Mouse (Mus musculus) thymus, adult 2 months (tissue): ENCODE measurements around the gene Casp9. TPM values are rescaled to one million over a fixed set of nuclear protein-coding genes. Genes with fewer than 3 reads are reported as not detected.
"Not testable (repeated sequence)": the region's sequence is repeated elsewhere in the genome, so short reads cannot be mapped to it uniquely, and the experiment has no call there.

Experiments
- DNase-seq: peaks from one replicate; pipeline ENCODE4 v3.0.0; 2021
- H3K27ac ChIP-seq: fragments of 200-500 bp; 2 replicates; pipeline ENCODE4 v1.5.1; 2012; ENCODE audit warnings: low read length, control low read depth; ENCODE audit not compliant: control insufficient read depth, insufficient read depth
- H3K27me3 ChIP-seq: fragments of 200-500 bp; 2 replicates; pipeline ENCODE4 v1.6.1; 2012; ENCODE audit warnings: mild to moderate bottlenecking, low read length, moderate library complexity, mixed read lengths; ENCODE audit not compliant: control insufficient read depth, insufficient read depth
- H3K36me3 ChIP-seq: fragments of 200-500 bp; 2 replicates; pipeline ENCODE4 v1.6.1; 2012; ENCODE audit warnings: mild to moderate bottlenecking, low read length, moderate library complexity; ENCODE audit not compliant: control insufficient read depth, insufficient read depth
- H3K4me1 ChIP-seq: fragments of 200-500 bp; replicated peaks from 2 replicates; pipeline ENCODE4 v1.6.1; 2012; ENCODE audit warnings: low read length; ENCODE audit not compliant: control insufficient read depth, insufficient read depth
- H3K4me3 ChIP-seq: fragments of 200-500 bp; 2 replicates; pipeline ENCODE4 v1.5.1; 2012; ENCODE audit warnings: mild to moderate bottlenecking, low read length, control low read depth, moderate library complexity; ENCODE audit not compliant: control insufficient read depth, insufficient read depth
- CTCF ChIP-seq: fragments of 200-500 bp; IDR thresholded peaks from 2 replicates; pipeline ENCODE4 v1.5.1; 2012; ENCODE audit warnings: mild to moderate bottlenecking, control low read depth, low read length, moderate library complexity, borderline replicate concordance; ENCODE audit not compliant: control insufficient read depth, poor library complexity, insufficient read depth; ENCODE audit errors: extremely low read depth
- POLR2A ChIP-seq: fragments of 200-500 bp; IDR thresholded peaks from 2 replicates; pipeline ENCODE4 v1.6.1; 2012; ENCODE audit warnings: mild to moderate bottlenecking, low read length, control low read depth, moderate library complexity; ENCODE audit not compliant: control insufficient read depth, poor library complexity, insufficient read depth; ENCODE audit errors: extremely low read depth
- WGBS: fragments of 180-500 bp; shearing (Covaris S2); methylation state at CpG from one replicate; pipeline ENCODE4 v1.1.7; 2018; 5-methylcytosine and 5-hydroxymethylcytosine counted together
- polyA plus RNA-seq: library from polyadenylated mRNA; depleted of rRNA; stranded (reverse); fragments of >200 nt; gene quantifications from 2 replicates; pipeline ENCODE4 v1.2.3, GENCODE M21; 2012

Casp9 gene
- polyA plus RNA-seq, 1 experiment, result 16.9 TPM

DNA sequence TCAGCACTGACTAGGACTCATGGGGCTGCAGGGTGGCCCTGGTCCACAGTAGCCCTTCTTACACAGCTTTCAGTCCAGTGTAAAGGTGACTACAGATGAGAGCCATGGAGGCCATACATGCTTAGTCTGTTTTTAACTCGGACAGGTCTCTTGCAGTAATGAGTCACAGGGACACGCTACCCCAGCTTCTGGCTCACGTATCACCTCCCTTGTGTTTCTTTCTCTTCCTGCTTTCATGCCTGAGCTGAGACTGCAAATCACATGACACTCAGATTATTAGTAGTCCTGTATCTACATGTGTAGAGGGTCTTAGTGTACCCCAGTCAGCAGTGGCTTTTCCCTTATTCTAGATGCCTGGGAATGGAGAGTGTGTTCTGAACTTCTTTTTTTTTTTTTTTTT is 28.4 kb upstream of the Casp9 start:
- 93% methylated on average over 3 of the region's 3 CpGs for WGBS
- no peak for DNase-seq
- Histone ChIP-seq H3K4me1 (no peaks in the 10 kb centered on the region), H3K4me3 (no peak overlapping the region), H3K36me3 (peaks cover 32% of the 10 kb centered on the region), H3K27me3 (no peaks in the 10 kb centered on the region), H3K27ac (no peak overlapping the region)
- TF ChIP-seq CTCF (no peak), POLR2A (no peak)

DNA sequence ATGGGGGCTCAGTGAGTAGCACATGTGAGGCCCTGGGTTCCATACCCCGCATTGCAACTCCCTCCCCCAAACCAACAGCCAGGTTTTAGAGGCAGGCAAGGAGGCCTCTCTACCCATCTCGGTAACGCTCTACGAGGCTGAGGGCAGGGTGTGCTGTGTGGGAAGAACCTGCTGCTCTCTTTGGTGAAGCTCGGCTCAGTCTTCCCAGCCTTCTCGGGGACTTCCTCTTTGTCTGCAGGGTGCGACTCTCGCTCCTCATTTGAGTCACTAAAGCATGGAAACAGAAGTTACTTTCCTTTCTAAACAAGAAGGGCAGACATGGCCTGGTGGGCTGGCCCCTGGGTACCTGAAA is 27.1 kb upstream of the Casp9 start:
- no peak for TF ChIP-seq CTCF
- no peak for TF ChIP-seq POLR2A
- no peak for DNase-seq
- no peaks in the 10 kb centered on the region for H3K4me1 ChIP-seq
- peaks cover 43% of the 10 kb centered on the region for H3K36me3 ChIP-seq
- 29% methylated on average over 8 of the region's 8 CpGs for WGBS
- no peaks in the 10 kb centered on the region for H3K27me3 ChIP-seq
- peak overlapping the region; percentile 19; the same call in 1 of the 2 replicates for H3K27ac ChIP-seq
- H3K4me3 ChIP-seq, result no peak overlapping the region

DNA sequence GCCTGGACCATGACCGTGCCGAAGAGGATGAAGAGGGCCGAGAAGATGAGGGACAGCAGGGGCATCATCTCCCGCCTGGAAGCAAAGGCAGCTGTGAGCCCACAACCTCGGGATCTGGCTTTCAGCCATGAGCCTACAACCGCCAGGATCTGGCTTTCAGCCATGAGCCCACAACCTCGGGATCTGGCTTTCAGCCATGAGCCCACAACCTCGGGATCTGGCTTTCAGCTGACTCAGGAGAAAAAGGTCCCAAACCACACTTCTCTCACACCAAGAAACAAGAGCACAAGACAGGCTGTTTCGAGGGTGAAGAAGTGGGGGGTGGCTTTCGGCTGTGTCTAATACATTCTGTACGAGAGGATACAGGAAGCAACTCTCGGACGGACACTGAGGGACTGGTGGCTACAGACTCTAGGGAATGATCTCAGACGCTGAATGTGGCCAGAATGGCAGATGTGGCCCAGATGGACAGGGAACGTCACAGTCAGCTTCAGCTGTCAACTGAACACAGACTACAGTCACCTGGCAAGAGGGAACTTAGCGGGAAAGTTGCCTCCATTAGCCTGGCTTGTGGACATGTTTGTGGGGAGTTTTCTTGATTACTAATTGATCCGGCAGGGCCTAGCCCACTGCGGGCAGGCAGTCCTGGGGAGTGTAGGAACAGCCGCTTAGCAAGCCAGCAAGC is 26.6 kb upstream of the Casp9 start:
- TF ChIP-seq CTCF (no peak), POLR2A (no peak)
- peak overlapping the region; percentile 19; the same call in 1 of the 2 replicates for H3K27ac ChIP-seq
- H3K4me3 ChIP-seq, result no peak overlapping the region
- no peak for DNase-seq
- peaks cover 49% of the 10 kb centered on the region for H3K36me3 ChIP-seq
- no peaks in the 10 kb centered on the region for H3K27me3 ChIP-seq
- 83% methylated on average over 19 of the region's 19 CpGs for WGBS
- no peaks in the 10 kb centered on the region for H3K4me1 ChIP-seq

DNA sequence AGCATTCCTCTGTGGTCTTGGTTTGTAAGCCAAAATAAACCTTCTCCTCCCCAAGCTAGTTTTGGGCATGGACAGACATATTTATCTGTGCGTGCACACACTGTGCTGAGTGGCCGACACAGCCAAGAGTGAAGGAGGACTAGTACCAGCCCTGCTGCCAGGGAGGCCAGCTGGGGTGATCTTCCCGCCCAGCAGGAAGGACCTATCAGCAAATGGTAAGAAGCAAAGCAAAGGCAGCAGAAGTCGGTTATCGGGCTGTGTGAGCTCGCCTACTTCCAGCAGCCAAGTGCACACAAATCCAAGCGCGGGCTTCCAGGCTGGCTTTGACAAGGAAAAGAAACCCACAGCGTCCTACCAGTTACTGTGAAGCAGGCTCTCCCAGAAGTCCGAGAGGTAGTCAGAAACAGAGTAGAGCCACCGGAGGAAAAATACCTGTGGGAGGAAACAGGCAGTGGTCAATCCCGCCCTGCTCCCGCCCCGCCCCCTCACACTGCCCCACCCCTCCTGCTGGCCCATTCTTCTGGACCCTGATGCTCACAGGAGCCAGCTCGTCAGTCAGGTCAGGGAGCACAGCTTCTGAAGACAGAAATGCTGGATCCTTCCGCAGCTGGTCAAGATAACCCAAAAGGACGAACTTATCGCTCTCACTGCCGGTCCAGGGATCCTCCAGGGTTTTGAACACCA is 25.9 kb upstream of the Casp9 start:
- no peak for DNase-seq
- peaks cover 51% of the 10 kb centered on the region for H3K36me3 ChIP-seq
- TF ChIP-seq POLR2A (no peak), CTCF (no peak)
- H3K4me3 ChIP-seq, result no peak overlapping the region
- no peaks in the 10 kb centered on the region for H3K27me3 ChIP-seq
- no peak overlapping the region for H3K27ac ChIP-seq
- H3K4me1 ChIP-seq, result no peaks in the 10 kb centered on the region
- 96% methylated on average over 19 of the region's 19 CpGs for WGBS

- DNase-seq, result no peak
- Histone ChIP-seq H3K36me3 (peaks cover 51% of the 10 kb centered on the region), H3K4me3 (no peak overlapping the region), H3K27me3 (no peaks in the 10 kb centered on the region), H3K27ac (no peak overlapping the region), H3K4me1 (no peaks in the 10 kb centered on the region)
- 85% methylated on average over 8 of the region's 8 CpGs for WGBS
- TF ChIP-seq POLR2A (no peak), CTCF (no peak)
Measured at GRCm38 (mm10) chr4:141769501-141770160, 23.8 kb upstream of the Casp9 start.

- 65% methylated on average over 8 of the region's 8 CpGs for whole genome bisulfite sequencing
- H3K36me3 ChIP-seq, result peaks cover 66% of the 10 kb centered on the region
- no peaks in the 10 kb centered on the region for H3K4me1 ChIP-seq
Measured at GRCm38 (mm10) chr4:141771823-141772222, 21.6 kb upstream of the Casp9 start.

DNA sequence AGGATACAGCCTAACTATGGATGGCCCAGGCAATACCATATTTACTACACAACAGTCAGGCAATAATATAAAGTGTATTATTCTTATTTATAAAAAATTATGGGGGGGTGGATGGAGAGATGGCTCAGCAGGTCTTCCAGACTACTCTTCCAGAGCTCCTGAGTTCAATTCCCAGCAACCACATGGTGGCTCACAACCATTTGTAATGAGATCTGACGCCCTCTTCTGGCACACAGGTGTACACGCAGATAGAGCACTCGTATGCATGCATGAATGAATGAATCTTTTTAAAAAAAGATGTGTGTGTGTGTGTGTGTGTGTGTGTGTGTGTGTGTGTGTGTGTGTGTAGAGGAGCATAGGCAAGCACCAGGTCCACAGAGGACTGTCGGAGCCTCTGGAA is 20.4 kb upstream of the Casp9 start:
- 87% methylated on average over 4 of the region's 4 CpGs for WGBS
- H3K4me1 ChIP-seq, DNase-seq, H3K27me3 ChIP-seq, H3K4me3 ChIP-seq, H3K27ac ChIP-seq: not testable (repeated sequence)
- peaks cover 66% of the 10 kb centered on the region for H3K36me3 ChIP-seq

More at GRCm38 (mm10) chr4:141771823-141772222, 21.6 kb upstream of the Casp9 start:
- DNase-seq, result no peak
- H3K4me3 ChIP-seq, result no peak overlapping the region
- H3K27ac ChIP-seq, result no peak overlapping the region
- H3K27me3 ChIP-seq, result no peaks in the 10 kb centered on the region
- TF ChIP-seq POLR2A (no peak), CTCF (no peak)
